Mouse (Mus musculus) heart, embryonic 11.5 days (tissue): ENCODE results near the gene Fam71e1. TPM values are rescaled to one million over a fixed set of nuclear protein-coding genes. Genes with fewer than 3 reads are reported as not detected.

ENCODE experiments used
- ATAC-seq: fragments of 200-750 bp; cut with Nextera tagmentation; replicated peaks from 2 replicates; pipeline ENCODE4 v1.8.0; 2017; ENCODE audit warnings: moderate library complexity; ENCODE audit not compliant: insufficient number of reproducible peaks, low FRiP score, low TSS enrichment
- H3K27ac ChIP-seq: fragments of 300-500 bp; sonication (generic); 2 replicates; pipeline ENCODE4 v1.5.1; 2014; ENCODE audit warnings: mild to moderate bottlenecking, low read depth, low read length
- H3K27me3 ChIP-seq: fragments of 300-500 bp; sonication (generic); 2 replicates; pipeline ENCODE4 v1.6.1; 2014; ENCODE audit warnings: mild to moderate bottlenecking, low read length, mixed read lengths; ENCODE audit not compliant: control insufficient read depth, insufficient read depth
- H3K36me3 ChIP-seq: fragments of 300-500 bp; sonication (generic); 2 replicates; pipeline ENCODE4 v1.6.1; 2014; ENCODE audit warnings: mild to moderate bottlenecking, low read length, moderate library complexity, mixed read lengths; ENCODE audit not compliant: control insufficient read depth, insufficient read depth
- H3K4me1 ChIP-seq: fragments of 300-500 bp; sonication (generic); 2 replicates; pipeline ENCODE4 v1.6.1; 2014; ENCODE audit warnings: low read length; ENCODE audit not compliant: control insufficient read depth, insufficient read depth
- H3K4me2 ChIP-seq: fragments of 300-500 bp; sonication (generic); 2 replicates; pipeline ENCODE4 v1.6.1; 2014; ENCODE audit warnings: mild to moderate bottlenecking, moderate library complexity
- H3K4me3 ChIP-seq: fragments of 300-500 bp; sonication (generic); 2 replicates; pipeline ENCODE4 v1.5.1; 2014; ENCODE audit warnings: low read depth, low read length
- H3K9ac ChIP-seq: fragments of 300-500 bp; sonication (generic); 2 replicates; pipeline ENCODE4 v1.6.1; 2014; ENCODE audit warnings: mild to moderate bottlenecking, low read depth, low read length, moderate library complexity
- H3K9me3 ChIP-seq: fragments of 300-500 bp; sonication (generic); replicated peaks from 2 replicates; pipeline ENCODE4 v1.6.1; 2016; ENCODE audit warnings: low read length; ENCODE audit not compliant: control insufficient read depth
- WGBS: fragments of 180-500 bp; shearing (Covaris S2); extraction: QIAGEN DNeasy Blood & Tissue Kit; methylation state at CpG from one replicate; pipeline ENCODE4 v1.1.7; 2014; ENCODE audit not compliant: insufficient replicate concordance; 5-methylcytosine and 5-hydroxymethylcytosine counted together
- polyA plus RNA-seq: library from polyadenylated mRNA; unstranded; fragments of >200 nt; fragmentation: Nextera tagmentation; extraction: Ambion mirVana; gene quantifications from 2 replicates; pipeline ENCODE4 v1.2.1, GENCODE M21; 2014

Gene Fam71e1
- polyA plus RNA-seq, 1 experiment from 2014 or later = 10.6 TPM

- H3K27ac ChIP-seq = no peak overlapping the region
- H3K4me2 ChIP-seq = no peak overlapping the region
- no peaks in the 10 kb centered on the region for H3K9me3 ChIP-seq
- H3K4me3 ChIP-seq = no peak overlapping the region
- no peak overlapping the region for H3K9ac ChIP-seq
- ATAC-seq = no peak
- H3K27me3 ChIP-seq = peaks cover 2% of the 10 kb centered on the region
- H3K36me3 ChIP-seq = peaks cover 38% of the 10 kb centered on the region
- no peaks in the 10 kb centered on the region for H3K4me1 ChIP-seq
- WGBS = 94% methylated on average over 13 of the region's 13 CpGs
These were observed 37.9 kb downstream of the Fam71e1 start for GRCm38 (mm10) chr7:44534242-44534641.

GRCm38 (mm10) chr7:44534656-44535441 is 38.5 kb downstream of the Fam71e1 start:
- no peaks in the 10 kb centered on the region for H3K27me3 ChIP-seq
- H3K9me3 ChIP-seq = no peaks in the 10 kb centered on the region
- H3K4me2 ChIP-seq = no peak overlapping the region
- peaks cover 41% of the 10 kb centered on the region for H3K36me3 ChIP-seq
- 87% methylated on average over 19 of the region's 19 CpGs for WGBS
- H3K4me3 ChIP-seq = no peak overlapping the region
- H3K27ac ChIP-seq = no peak overlapping the region
- ATAC-seq = no peak
- H3K9ac ChIP-seq = no peak overlapping the region
- H3K4me1 ChIP-seq = no peaks in the 10 kb centered on the region

DNA sequence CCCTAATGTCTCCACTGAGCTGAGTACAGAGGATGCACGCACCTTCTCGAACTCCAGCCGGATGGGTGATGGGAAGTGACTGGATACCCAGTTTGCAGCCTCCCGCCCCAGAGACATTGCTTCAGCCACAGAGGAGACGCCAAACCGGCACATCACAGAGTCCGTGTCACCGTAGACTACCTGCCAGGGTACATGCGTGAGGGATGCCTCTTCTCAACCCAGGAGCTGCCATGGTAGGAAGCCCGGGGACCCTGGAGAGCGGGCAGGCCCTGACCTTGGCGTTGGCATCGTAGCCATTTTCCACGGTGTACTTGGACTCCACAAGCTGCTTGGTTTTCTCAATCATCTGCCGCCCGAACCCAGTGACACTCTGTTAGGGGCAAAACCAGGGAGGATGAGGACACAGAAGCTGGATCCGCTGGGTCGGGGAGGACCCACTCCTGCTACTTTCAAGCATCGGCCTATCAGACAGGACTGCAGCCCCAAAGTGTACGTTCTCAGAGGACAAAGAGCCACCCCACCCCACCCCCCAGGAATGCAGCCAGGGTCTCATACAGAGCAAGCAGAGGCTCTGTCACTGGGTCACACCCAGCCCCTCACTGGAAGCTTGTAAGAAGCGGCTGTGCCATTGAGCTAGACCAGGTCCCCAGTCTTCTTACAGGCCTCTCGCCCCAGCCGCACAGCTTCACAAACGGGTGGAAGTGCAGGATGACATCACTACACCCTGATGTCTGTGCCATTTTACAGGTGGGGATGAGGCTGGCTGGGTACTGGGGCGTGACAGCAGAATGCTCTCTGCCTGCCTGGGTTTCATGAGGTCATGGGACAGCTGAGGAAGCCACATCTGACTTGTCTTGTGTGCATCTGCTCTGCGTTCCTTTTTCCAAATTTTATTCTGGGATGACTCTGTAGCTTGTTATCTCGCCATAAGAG is 39.5 kb downstream of the Fam71e1 start:
- H3K27me3 ChIP-seq = no peaks in the 10 kb centered on the region
- no peak overlapping the region for H3K4me3 ChIP-seq
- no peaks in the 10 kb centered on the region for H3K4me1 ChIP-seq
- peaks cover 51% of the 10 kb centered on the region for H3K36me3 ChIP-seq
- no peak overlapping the region for H3K27ac ChIP-seq
- WGBS = 88% methylated on average over 27 of the region's 27 CpGs
- no peak overlapping the region for H3K4me2 ChIP-seq
- ATAC-seq = no peak
- H3K9me3 ChIP-seq = no peaks in the 10 kb centered on the region
- H3K9ac ChIP-seq = no peak overlapping the region

DNA sequence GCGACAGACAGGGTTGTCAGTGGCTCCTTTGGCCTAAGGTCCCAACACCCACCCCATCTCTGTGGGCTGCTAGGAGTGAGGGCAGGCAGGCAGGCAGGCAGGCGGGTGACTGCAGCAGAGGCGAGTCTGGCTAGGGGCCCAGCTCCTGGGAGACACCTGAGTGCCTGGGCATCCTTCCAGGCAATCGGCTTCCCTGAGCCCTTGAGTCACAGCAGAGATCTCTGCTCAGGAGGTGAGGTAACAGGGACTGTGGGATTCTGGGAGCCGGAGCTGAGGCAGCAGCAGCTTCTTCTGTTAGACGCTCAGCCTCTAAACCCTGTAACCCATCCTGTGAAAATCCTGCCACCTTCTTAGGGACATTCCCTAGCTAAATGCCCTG is 40.2 kb downstream of the Fam71e1 start:
- H3K27ac ChIP-seq = no peak overlapping the region

DNA sequence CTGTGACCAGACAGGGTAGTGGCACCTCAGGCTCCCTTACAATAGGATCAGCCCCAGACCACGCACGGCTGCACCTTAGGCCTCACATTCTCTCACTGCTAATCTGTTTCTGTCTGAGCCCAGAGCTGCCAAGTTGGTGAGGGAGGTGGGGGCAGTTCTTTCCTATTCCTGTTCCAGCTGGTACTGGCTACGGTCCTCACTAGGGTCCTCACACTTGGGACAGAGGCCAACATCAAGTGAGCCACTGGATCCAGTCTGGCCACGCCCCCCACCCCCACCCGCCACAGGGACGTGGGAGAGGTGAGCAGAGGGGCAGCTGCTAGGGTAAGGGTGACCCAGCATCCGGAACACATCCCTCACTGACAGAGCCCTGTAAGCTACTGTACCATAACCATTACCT is 40.6 kb downstream of the Fam71e1 start:
- Histone ChIP-seq H3K4me1 (no peaks in the 10 kb centered on the region), H3K9me3 (no peaks in the 10 kb centered on the region), H3K4me3 (no peak overlapping the region), H3K4me2 (no peak overlapping the region), H3K9ac (no peak overlapping the region), H3K27ac (no peak overlapping the region), H3K27me3 (no peaks in the 10 kb centered on the region), H3K36me3 (peaks cover 58% of the 10 kb centered on the region)
- 81% methylated on average over 7 of the region's 7 CpGs for WGBS
- ATAC-seq = no peak

More for the DNA sequence above, 40.2 kb downstream of the Fam71e1 start:
- no peak for ATAC-seq
- H3K9me3 ChIP-seq = no peaks in the 10 kb centered on the region
- no peak overlapping the region for H3K4me2 ChIP-seq
- H3K27me3 ChIP-seq = no peaks in the 10 kb centered on the region
- peaks cover 54% of the 10 kb centered on the region for H3K36me3 ChIP-seq
- H3K4me3 ChIP-seq = no peak overlapping the region
- 73% methylated on average over 6 of the region's 6 CpGs for WGBS
- no peak overlapping the region for H3K9ac ChIP-seq
- H3K4me1 ChIP-seq = no peaks in the 10 kb centered on the region

DNA sequence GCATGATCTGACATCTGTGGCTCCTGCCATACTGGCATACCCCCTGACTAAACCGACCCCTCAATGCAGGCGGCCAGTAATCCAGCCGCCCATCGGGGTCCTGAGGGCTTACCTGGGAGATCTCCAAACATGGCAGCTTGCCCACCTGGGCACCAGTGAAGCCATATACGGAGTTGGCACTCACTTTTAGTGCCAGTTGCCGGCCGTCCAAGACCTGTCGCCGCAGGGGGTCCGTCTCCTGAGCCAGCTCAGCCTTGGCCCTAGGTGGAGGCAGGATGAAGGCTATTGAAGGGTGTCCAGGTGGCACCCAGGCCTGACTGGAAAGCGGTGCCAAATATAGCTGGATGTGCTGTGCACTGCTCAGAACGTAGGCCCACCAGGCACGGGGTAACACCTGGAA is 41.1 kb downstream of the Fam71e1 start:
- WGBS = 91% methylated on average over 13 of the region's 13 CpGs
- no peaks in the 10 kb centered on the region for H3K27me3 ChIP-seq
- H3K4me1 ChIP-seq = no peaks in the 10 kb centered on the region
- no peak overlapping the region for H3K9ac ChIP-seq
- ATAC-seq = no peak
- H3K4me3 ChIP-seq = no peak overlapping the region
- no peak overlapping the region for H3K27ac ChIP-seq
- peaks cover 62% of the 10 kb centered on the region for H3K36me3 ChIP-seq
- no peak overlapping the region for H3K4me2 ChIP-seq
- no peaks in the 10 kb centered on the region for H3K9me3 ChIP-seq

GRCm38 (mm10) chr7:44538756-44539624 is 42.6 kb downstream of the Fam71e1 start:
- H3K4me1 ChIP-seq = no peaks in the 10 kb centered on the region
- no peak for ATAC-seq
- no peak overlapping the region for H3K4me2 ChIP-seq
- H3K27me3 ChIP-seq = no peaks in the 10 kb centered on the region
- H3K4me3 ChIP-seq = no peak overlapping the region
- peaks cover 52% of the 10 kb centered on the region for H3K36me3 ChIP-seq
- no peak overlapping the region for H3K9ac ChIP-seq
- 93% methylated on average over 41 of the region's 41 CpGs for WGBS
- no peaks in the 10 kb centered on the region for H3K9me3 ChIP-seq
- H3K27ac ChIP-seq = no peak overlapping the region

GRCm38 (mm10) chr7:44542555-44542954 is 46.2 kb downstream of the Fam71e1 start:
- Histone ChIP-seq H3K4me3 (no peak overlapping the region), H3K27ac (no peak overlapping the region), H3K9me3 (0 out of 2 replicates have a peak, but pooled peaks cover 2% of the 10 kb centered on the region), H3K9ac (no peak overlapping the region), H3K27me3 (no peaks in the 10 kb centered on the region), H3K4me1 (peaks cover 3% of the 10 kb centered on the region), H3K36me3 (peaks cover 41% of the 10 kb centered on the region), H3K4me2 (no peak overlapping the region)
- ATAC-seq = no peak
- WGBS = 87% methylated on average over 11 of the region's 11 CpGs
